Mouse (Mus musculus) CH12.LX (cell line): ENCODE data around the gene Phlpp2.

ENCODE experiments used
- CTCF ChIP-seq, 2 experiments: IDR thresholded peaks in 1 of 2; conservative IDR thresholded peaks in 1 of 2; 2 replicates each; pipeline ENCODE4 v1.5.1; 2011 to 2012; ENCODE audit warnings: low read depth in 2 of 2, low read length in 2 of 2, improper control_type of control experiment in 1 of 2, inconsistent platforms in 1 of 2, mild to moderate bottlenecking in 1 of 2, moderate library complexity in 1 of 2
- HCFC1 ChIP-seq: IDR thresholded peaks from 2 replicates; pipeline ENCODE4 v1.6.1; 2012; ENCODE audit warnings: low read depth, mild to moderate bottlenecking, inconsistent platforms, low read length, improper control_type of control experiment
- POLR2A ChIP-seq: IDR thresholded peaks from 2 replicates; pipeline ENCODE4 v1.6.1; 2011; ENCODE audit warnings: low read depth, mild to moderate bottlenecking, improper control_type of control experiment, low read length

GRCm38 (mm10) chr8:109842468-109842867 is 25.9 kb upstream of the Phlpp2 start:
- TF ChIP-seq POLR2A (no peak), HCFC1 (no peak), CTCF (conservative IDR thresholded peaks at IDR 0.05 in 1 of 2, IDR thresholded peaks at IDR 0.05 in 1 of 2; ENCODE audit: low read depth in 2 of 2, low read length in 2 of 2) (no peak)
